Mouse (Mus musculus): ENCODE measurements around the gene Mx1.

- no peak for TF ChIP-seq CTCF (conservative IDR thresholded peaks at IDR 0.05 in 1 of 2, IDR thresholded peaks at IDR 0.05 in 1 of 2; ENCODE audit: low read depth in 2 of 2, low read length in 2 of 2)
- TF ChIP-seq POLR2A (IDR thresholded peaks at IDR 0.05; ENCODE audit: low read depth, low read length): no peak
- TF ChIP-seq EP300 (IDR thresholded peaks at IDR 0.05; ENCODE audit: low read length): no peak
- TF ChIP-seq ZC3H11A (IDR thresholded peaks at IDR 0.05; ENCODE audit: low read depth, low read length): no peak
- no peak for TF ChIP-seq KAT2A (IDR thresholded peaks at IDR 0.05; ENCODE audit: insufficient replicate concordance, low read length)
- no peak for TF ChIP-seq JUND (conservative IDR thresholded peaks at IDR 0.05; ENCODE audit: low read depth, low read length)
Measured at GRCm38 (mm10) chr16:97475581-97475980, 12.9 kb upstream of the Mx1 start.
